Mouse (Mus musculus) hindbrain, embryonic 10.5 days (tissue): ENCODE data around the gene Slfnl1. TPM values are rescaled to one million over a fixed set of nuclear protein-coding genes. Genes with fewer than 3 reads are reported as not detected.
A peak's percentile ranks its signal among the peaks of the same experiment; 100 is the strongest.

Source experiments
- DNase-seq: peaks from one replicate; pipeline ENCODE4 v3.0.0-alpha.2; 2017; ENCODE audit warnings: low spot score
- H3K27ac ChIP-seq: fragments of 300-500 bp; sonication (generic); 2 replicates; pipeline ENCODE4 v1.5.1; 2016; ENCODE audit warnings: mild to moderate bottlenecking, moderate library complexity
- H3K27me3 ChIP-seq: fragments of 300-500 bp; sonication (generic); 2 replicates; pipeline ENCODE4 v1.6.1; 2016; ENCODE audit warnings: mild to moderate bottlenecking; ENCODE audit not compliant: poor library complexity, insufficient read depth, severe bottlenecking
- H3K36me3 ChIP-seq: fragments of 300-500 bp; sonication (generic); 2 replicates; pipeline ENCODE4 v1.6.1; 2016; ENCODE audit warnings: mild to moderate bottlenecking, moderate library complexity
- H3K4me1 ChIP-seq: fragments of 300-500 bp; sonication (generic); replicated peaks from 2 replicates; pipeline ENCODE4 v1.6.1; 2016; ENCODE audit warnings: mild to moderate bottlenecking
- H3K4me3 ChIP-seq: fragments of 300-500 bp; sonication (generic); 2 replicates; pipeline ENCODE4 v1.5.1; 2016; ENCODE audit warnings: mild to moderate bottlenecking, moderate library complexity
- H3K9me3 ChIP-seq: fragments of 300-500 bp; sonication (generic); 2 replicates; pipeline ENCODE4 v1.6.1; 2016; ENCODE audit warnings: mild to moderate bottlenecking, moderate library complexity
- WGBS: fragments of 180-500 bp; shearing (Covaris S2); methylation state at CpG from one replicate; pipeline ENCODE4 v1.1.7; 2016; 5-methylcytosine and 5-hydroxymethylcytosine counted together
- polyA plus RNA-seq: library from polyadenylated mRNA; unstranded; fragments of >200 nt; fragmentation: Nextera tagmentation; extraction: Ambion mirVana; gene quantifications from 2 replicates; pipeline ENCODE4 v1.2.1, GENCODE M21; 2016

Slfnl1 gene
- polyA plus RNA-seq, 1 experiment from 2014 or later = not detected

- H3K4me3 ChIP-seq = no peak overlapping the region
- H3K9me3 ChIP-seq = no peaks in the 10 kb centered on the region
- no peak overlapping the region for H3K27ac ChIP-seq
- H3K36me3 ChIP-seq = peaks cover 98% of the 10 kb centered on the region
- H3K4me1 ChIP-seq = no peaks in the 10 kb centered on the region
- H3K27me3 ChIP-seq = no peaks in the 10 kb centered on the region
- WGBS = 95% methylated on average over 6 of the region's 6 CpGs
- no peak for DNase-seq
Measured at GRCm38 (mm10) chr4:120556592-120556991, 24.6 kb downstream of the Slfnl1 start.

GRCm38 (mm10) chr4:120565726-120566125 lies 33.7 kb downstream of the Slfnl1 start:
- Histone ChIP-seq H3K27me3 (no peaks in the 10 kb centered on the region), H3K4me3 (no peak overlapping the region), H3K4me1 (peaks cover 23% of the 10 kb centered on the region), H3K36me3 (peaks cover 70% of the 10 kb centered on the region), H3K9me3 (no peaks in the 10 kb centered on the region), H3K27ac (no peak overlapping the region)
- no peak for DNase-seq
- WGBS = 95% methylated on average over 2 of the region's 2 CpGs

- 70% methylated on average over 5 of the region's 5 CpGs for WGBS
- peaks cover 47% of the 10 kb centered on the region for H3K36me3 ChIP-seq
- no peaks in the 10 kb centered on the region for H3K9me3 ChIP-seq
- H3K27me3 ChIP-seq = no peaks in the 10 kb centered on the region
- H3K4me1 ChIP-seq = peaks cover 27% of the 10 kb centered on the region
- DNase-seq = no peak
- H3K27ac ChIP-seq = no peak overlapping the region
- H3K4me3 ChIP-seq = peak overlapping the region; percentile 83
Measured at GRCm38 (mm10) chr4:120568005-120568404, 36.0 kb downstream of the Slfnl1 start.

- Histone ChIP-seq H3K36me3 (peaks cover 37% of the 10 kb centered on the region), H3K4me1 (peaks cover 27% of the 10 kb centered on the region), H3K27ac (peak overlapping the region; percentile 99), H3K4me3 (peak overlapping the region; percentile 83), H3K27me3 (no peaks in the 10 kb centered on the region), H3K9me3 (no peaks in the 10 kb centered on the region)
- 10% methylated on average over 4 of the region's 4 CpGs for WGBS
- DNase-seq = no peak
Measured at GRCm38 (mm10) chr4:120569025-120569424, 37.0 kb downstream of the Slfnl1 start.

GRCm38 (mm10) chr4:120569486-120570437 lies 37.7 kb downstream of the Slfnl1 start, which contains the start of gene Ctps:
Gene Ctps (minus strand): TSS chr4:120570276.
- WGBS = under 1% methylated on average over 97 of the region's 97 CpGs

GRCm38 (mm10) chr4:120570438-120571069 lies 38.5 kb downstream of the Slfnl1 start:
- peak overlapping the region; percentile 83 for H3K4me3 ChIP-seq
- H3K36me3 ChIP-seq = peaks cover 21% of the 10 kb centered on the region
- peak overlapping the region; percentile 99 for H3K27ac ChIP-seq
- WGBS = 2% methylated on average over 27 of the region's 27 CpGs
- DNase-seq = no peak
- no peaks in the 10 kb centered on the region for H3K27me3 ChIP-seq
- no peaks in the 10 kb centered on the region for H3K9me3 ChIP-seq
- peaks cover 27% of the 10 kb centered on the region for H3K4me1 ChIP-seq

More at GRCm38 (mm10) chr4:120569486-120570437, 37.7 kb downstream of the Slfnl1 start, which contains the start of gene Ctps:
- H3K4me1 ChIP-seq = peaks cover 27% of the 10 kb centered on the region
- peak; percentile 99 for DNase-seq
- no peaks in the 10 kb centered on the region for H3K9me3 ChIP-seq
- H3K27ac ChIP-seq = peak within 1 kb of the TSS; percentile 99
- peak within 1 kb of the TSS; percentile 83 for H3K4me3 ChIP-seq
- H3K36me3 ChIP-seq = peaks cover 29% of the 10 kb centered on the region
- H3K27me3 ChIP-seq = no peaks in the 10 kb centered on the region

- H3K4me3 ChIP-seq = peak overlapping the region; percentile 83; the same call in 1 of the 2 replicates
- no peak for DNase-seq
- no peaks in the 10 kb centered on the region for H3K27me3 ChIP-seq
- H3K9me3 ChIP-seq = no peaks in the 10 kb centered on the region
- WGBS = 81% methylated on average over 3 of the region's 3 CpGs
- peaks cover 27% of the 10 kb centered on the region for H3K4me1 ChIP-seq
- peaks cover 16% of the 10 kb centered on the region for H3K36me3 ChIP-seq
- no peak overlapping the region for H3K27ac ChIP-seq
Measured at GRCm38 (mm10) chr4:120571070-120571464, 39.0 kb downstream of the Slfnl1 start.

- H3K27ac ChIP-seq = no peak overlapping the region
- H3K27me3 ChIP-seq = no peaks in the 10 kb centered on the region
- DNase-seq = no peak
- WGBS = 84% methylated on average over 3 of the region's 3 CpGs
- peaks cover 10% of the 10 kb centered on the region; the same call in 1 of the 2 replicates for H3K36me3 ChIP-seq
- no peak overlapping the region for H3K4me3 ChIP-seq
- H3K9me3 ChIP-seq = no peaks in the 10 kb centered on the region
- H3K4me1 ChIP-seq = peaks cover 27% of the 10 kb centered on the region
Measured at GRCm38 (mm10) chr4:120571691-120572090, 39.7 kb downstream of the Slfnl1 start.

- Histone ChIP-seq H3K36me3 (no peaks in the 10 kb centered on the region), H3K4me1 (peaks cover 23% of the 10 kb centered on the region; the same call in 1 of the 2 replicates), H3K4me3 (no peak overlapping the region), H3K27ac (no peak overlapping the region), H3K27me3 (no peaks in the 10 kb centered on the region; the same call in 1 of the 2 replicates), H3K9me3 (no peaks in the 10 kb centered on the region)
- DNase-seq = no peak
- 82% methylated on average over 5 of the region's 5 CpGs for WGBS
Measured at GRCm38 (mm10) chr4:120580894-120581293, 48.9 kb downstream of the Slfnl1 start.

- Histone ChIP-seq H3K4me1 (peaks cover 23% of the 10 kb centered on the region; the same call in 1 of the 2 replicates), H3K36me3 (no peaks in the 10 kb centered on the region), H3K27me3 (no peaks in the 10 kb centered on the region; the same call in 1 of the 2 replicates), H3K4me3 (no peak overlapping the region), H3K9me3 (no peaks in the 10 kb centered on the region), H3K27ac (no peak overlapping the region)
- DNase-seq = no peak
- 84% methylated on average over 9 of the region's 9 CpGs for WGBS
Measured at GRCm38 (mm10) chr4:120581711-120582110, 49.7 kb downstream of the Slfnl1 start.
